Mouse (Mus musculus): Measurements from ENCODE around the gene Sfxn4.

The Sfxn4 gene

GRCm38 (mm10) chr19:60837747-60838146, 23.5 kb downstream of the Sfxn4 start:
- DNase-seq (ENCODE audit: low read depth): peak; percentile 84

- no peak for DNase-seq (ENCODE audit: low read depth)
Observed at GRCm38 (mm10) chr19:60818677-60819076, 42.6 kb downstream of the Sfxn4 start.

DNA sequence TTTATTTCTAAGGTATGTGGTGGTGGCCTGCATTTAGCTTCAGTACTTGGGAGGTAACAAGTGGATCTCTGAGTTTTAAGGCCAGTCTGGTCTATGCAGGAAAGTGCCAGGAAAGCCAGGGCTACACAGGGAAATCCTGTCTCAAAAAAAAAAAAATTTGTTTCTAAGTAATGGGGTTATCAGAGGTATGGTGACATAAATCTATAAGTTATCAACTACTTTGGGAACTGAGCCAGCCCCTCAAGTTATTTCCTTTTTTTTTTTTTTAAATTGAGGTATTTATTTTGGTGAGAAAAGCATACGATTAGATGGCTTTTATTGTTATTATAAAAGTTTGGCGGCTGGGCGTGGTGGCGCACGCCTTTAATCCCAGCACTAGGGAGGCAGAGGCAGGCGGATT, 48.1 kb downstream of the Sfxn4 start:
- DNase-seq (ENCODE audit: low read depth): no peak

- no peak for DNase-seq (ENCODE audit: low read depth)
Observed at GRCm38 (mm10) chr19:60812036-60812389, 49.3 kb downstream of the Sfxn4 start.

DNA sequence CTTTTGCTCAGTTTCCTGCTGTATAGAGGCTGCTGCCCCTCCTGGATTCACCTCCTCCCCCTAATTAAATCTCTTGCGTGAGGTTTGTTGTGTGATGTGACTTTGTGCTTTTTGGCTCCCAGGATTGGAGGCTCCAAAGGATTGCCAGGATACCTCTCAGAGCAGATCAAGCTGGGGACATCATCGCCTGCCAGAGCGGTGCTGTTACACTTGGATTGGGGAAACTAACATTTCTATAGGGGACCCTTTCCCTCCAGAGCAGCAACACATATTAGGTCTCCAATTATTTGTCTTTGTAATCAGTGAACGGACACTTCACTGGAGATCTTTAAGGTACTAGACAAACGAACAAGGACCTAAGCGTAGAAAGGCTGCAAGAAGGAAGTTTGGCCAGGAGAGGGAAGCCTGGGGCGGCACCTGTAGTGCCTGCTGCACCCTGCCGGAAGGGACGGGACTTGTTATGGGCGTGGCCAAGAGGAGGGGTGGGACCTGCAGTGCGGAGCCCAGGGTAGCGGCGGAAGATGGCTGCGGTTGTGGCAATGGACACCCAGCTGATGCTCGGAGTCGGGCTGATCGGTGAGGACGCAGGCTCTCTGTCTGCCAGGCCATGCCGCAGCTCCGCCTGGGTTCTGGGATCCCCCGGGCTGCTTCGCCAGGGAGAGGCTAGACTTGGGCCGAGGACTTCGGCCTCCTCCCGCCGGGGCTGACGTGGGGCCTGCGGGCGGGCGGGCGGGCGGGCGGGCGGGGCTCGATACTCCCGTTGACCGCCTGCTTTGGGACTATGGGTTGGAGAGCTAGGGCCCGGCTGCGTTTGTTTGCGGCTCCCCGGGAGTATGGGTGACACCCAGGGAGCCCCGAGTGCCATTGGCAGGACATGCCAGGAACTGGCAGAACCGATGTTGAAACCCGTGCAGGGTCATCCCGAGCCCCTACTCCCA, 49.9 kb downstream of the Sfxn4 start, which contains the start of gene Fam45a:
Fam45a (plus strand) TSS at position 488 of the 938 bp plus-strand sequence.
- DNase-seq (ENCODE audit: low read depth): peak; percentile 95

GRCm38 (mm10) chr19:60809927-60810326, 51.4 kb downstream of the Sfxn4 start:
- DNase-seq (ENCODE audit: low read depth): no peak

GRCm38 (mm10) chr19:60804903-60805302, 56.4 kb downstream of the Sfxn4 start:
- DNase-seq (ENCODE audit: low read depth): no peak

GRCm38 (mm10) chr19:60799867-60800569, 61.3 kb downstream of the Sfxn4 start:
- DNase-seq (ENCODE audit: low read depth): no peak

DNA sequence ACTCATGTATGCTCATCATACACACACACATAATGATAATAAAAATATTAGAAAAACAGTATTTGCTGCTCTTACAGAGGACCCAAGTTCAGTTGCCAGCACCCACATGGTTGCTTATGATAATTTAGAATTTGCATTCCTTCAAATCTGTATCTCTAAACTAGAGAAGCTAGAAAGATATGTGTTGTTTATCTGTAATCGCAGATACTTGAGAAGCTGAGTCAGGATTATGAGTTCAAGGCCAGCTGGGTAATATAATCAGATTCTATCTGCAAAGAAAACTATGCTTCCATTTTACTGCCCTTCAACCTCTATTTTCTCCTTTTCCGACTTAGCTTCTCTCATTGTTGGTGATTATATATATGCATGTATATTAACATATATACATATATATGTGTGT, 63.9 kb downstream of the Sfxn4 start:
- no peak for DNase-seq (ENCODE audit: low read depth)

DNA sequence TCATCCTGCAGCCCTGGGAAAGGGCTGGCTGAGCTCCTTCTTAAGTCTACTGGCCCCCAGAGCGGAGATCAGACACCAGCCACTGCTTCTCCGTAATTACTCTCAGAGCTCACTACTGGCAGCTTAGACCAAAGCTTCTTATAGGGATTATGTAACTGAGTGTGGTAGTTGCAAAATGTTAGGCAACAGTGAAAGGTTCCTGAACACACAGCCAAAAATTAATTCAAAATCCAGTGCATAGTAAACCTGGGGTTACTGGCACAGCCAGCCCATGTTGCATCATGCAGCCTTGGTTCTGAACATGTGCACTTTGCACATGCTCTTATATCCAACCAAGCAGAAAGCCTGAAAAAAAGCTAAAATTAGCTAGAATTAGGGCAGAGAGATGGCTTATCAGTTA, 66.0 kb downstream of the Sfxn4 start:
- no peak for DNase-seq (ENCODE audit: low read depth)

- DNase-seq (ENCODE audit: low read depth): no peak
Observed at GRCm38 (mm10) chr19:60793170-60793707, 68.0 kb downstream of the Sfxn4 start.

GRCm38 (mm10) chr19:60791164-60791563, 70.1 kb downstream of the Sfxn4 start:
- no peak for DNase-seq (ENCODE audit: low read depth)

DNA sequence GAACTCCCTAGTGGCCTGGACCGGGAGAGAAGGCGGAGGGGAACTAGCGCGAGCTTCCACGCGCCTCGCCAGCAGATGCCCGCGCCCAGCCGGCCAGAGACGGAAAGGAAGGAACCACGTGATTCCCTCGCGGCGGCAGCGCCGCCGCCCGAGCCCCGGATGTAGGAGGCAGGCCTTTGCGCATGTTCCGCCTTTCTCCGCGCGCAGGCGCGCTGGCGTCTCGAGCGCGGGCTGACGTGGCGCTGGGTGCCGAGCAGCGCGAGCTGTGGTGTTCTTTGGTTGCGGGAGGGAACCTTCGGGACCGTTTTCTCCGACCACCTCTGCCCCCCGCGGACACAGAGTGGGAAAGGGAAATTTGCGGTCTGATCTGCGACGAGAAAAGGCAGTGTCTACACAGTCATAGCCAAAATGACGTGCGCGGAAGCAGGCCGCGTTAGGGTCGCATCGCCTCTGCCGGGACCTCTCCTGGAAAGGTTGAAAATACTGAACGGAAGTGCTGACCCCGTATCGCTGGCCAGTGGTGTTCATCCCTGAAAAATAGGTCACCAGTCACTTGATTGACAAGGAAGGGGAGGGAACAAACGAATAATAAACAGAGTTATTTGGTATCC, 70.6 kb downstream of the Sfxn4 start, which contains the start of gene Eif3a:
Eif3a (minus strand) TSS at position 108 of the 611 bp plus-strand sequence.
- DNase-seq (ENCODE audit: low read depth): peak; percentile 96

- peak; percentile 75 for DNase-seq (ENCODE audit: low read depth)
Observed at GRCm38 (mm10) chr19:60789919-60790506, 71.3 kb downstream of the Sfxn4 start.

DNA sequence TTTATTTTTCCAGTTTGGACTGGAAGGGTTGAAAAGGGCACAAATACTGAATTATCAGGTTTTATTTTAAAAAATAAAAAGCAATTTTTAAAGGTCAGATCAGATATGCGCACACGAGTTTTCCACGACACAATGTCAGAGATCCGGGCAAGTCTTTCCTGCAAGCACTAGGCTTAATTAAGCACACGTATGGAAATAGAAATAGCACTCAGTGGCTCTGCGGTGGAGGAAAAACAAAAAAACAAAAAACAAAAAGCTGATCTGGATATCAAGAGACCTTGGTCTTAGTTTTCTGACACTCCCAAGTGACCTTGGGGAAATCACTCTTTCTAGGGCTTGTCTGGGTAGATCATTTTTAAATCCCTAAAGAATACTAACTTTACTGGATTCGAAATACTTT, 71.8 kb downstream of the Sfxn4 start:
- DNase-seq (ENCODE audit: low read depth): no peak

- peak; percentile 34 for DNase-seq (ENCODE audit: low read depth)
Observed at GRCm38 (mm10) chr19:60788214-60788960, 72.9 kb downstream of the Sfxn4 start.

GRCm38 (mm10) chr19:60787465-60788150, 73.7 kb downstream of the Sfxn4 start:
- DNase-seq (ENCODE audit: low read depth): peak; percentile 16

All from induced T-regulatory cell, adult 2 months (primary cell).